Mouse (Mus musculus): Measurements from ENCODE around the gene Crygc. TPM values are rescaled to one million over a fixed set of nuclear protein-coding genes. Genes with fewer than 3 reads are reported as not detected.
A peak's percentile ranks its signal among the peaks of the same experiment; 100 is the strongest.

Crygc gene
- total RNA-seq (2017) = not detected in 2 replicates

DNA sequence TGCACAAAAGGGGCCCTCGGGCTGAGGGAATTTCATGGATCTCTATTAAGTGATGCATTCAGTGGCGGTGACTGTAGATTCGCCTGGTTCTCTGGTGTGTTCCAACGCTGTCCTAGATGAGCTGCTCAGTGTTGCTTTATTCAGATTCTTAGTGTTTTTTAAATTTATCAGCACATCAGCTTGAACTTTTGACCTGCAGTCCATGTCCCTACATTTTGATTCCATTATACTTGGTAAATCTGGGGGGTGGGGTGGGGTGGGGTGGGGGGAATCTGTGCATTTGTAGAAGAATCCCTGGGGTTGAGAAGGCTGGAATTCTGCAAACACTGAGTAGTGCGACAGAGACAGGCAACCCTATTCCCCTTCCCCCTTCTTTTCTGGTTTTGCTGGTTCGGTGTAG, at the start of gene Crygc:
Crygc (minus strand) TSS at position 101 of the 400 bp plus-strand sequence.
- no peak for ATAC-seq (replicated peaks in 1 of 2; ENCODE audit: insufficient read depth in 1 of 2, low FRiP score in 2 of 2, low TSS enrichment in 1 of 2, low read depth in 1 of 2, poor library complexity in 2 of 2, severe bottlenecking in 2 of 2)

GRCm38 (mm10) chr1:65122574-65123372, 49.3 kb upstream of the Crygc start, which contains the start of gene D630023F18Rik:
D630023F18Rik (minus strand) TSS chr1:65123214.
- ATAC-seq (replicated peaks in 1 of 2; ENCODE audit: insufficient read depth in 1 of 2, low FRiP score in 2 of 2, low TSS enrichment in 1 of 2, low read depth in 1 of 2, poor library complexity in 2 of 2, severe bottlenecking in 2 of 2) = no peak

- ATAC-seq (replicated peaks in 1 of 2; ENCODE audit: insufficient read depth in 1 of 2, low FRiP score in 2 of 2, low TSS enrichment in 1 of 2, low read depth in 1 of 2, poor library complexity in 2 of 2, severe bottlenecking in 2 of 2) = no peak
Measured at GRCm38 (mm10) chr1:65119438-65119837, 45.9 kb upstream of the Crygc start, which contains the start of gene Gm28845. Gm28845 (minus strand) TSS chr1:65119558.

DNA sequence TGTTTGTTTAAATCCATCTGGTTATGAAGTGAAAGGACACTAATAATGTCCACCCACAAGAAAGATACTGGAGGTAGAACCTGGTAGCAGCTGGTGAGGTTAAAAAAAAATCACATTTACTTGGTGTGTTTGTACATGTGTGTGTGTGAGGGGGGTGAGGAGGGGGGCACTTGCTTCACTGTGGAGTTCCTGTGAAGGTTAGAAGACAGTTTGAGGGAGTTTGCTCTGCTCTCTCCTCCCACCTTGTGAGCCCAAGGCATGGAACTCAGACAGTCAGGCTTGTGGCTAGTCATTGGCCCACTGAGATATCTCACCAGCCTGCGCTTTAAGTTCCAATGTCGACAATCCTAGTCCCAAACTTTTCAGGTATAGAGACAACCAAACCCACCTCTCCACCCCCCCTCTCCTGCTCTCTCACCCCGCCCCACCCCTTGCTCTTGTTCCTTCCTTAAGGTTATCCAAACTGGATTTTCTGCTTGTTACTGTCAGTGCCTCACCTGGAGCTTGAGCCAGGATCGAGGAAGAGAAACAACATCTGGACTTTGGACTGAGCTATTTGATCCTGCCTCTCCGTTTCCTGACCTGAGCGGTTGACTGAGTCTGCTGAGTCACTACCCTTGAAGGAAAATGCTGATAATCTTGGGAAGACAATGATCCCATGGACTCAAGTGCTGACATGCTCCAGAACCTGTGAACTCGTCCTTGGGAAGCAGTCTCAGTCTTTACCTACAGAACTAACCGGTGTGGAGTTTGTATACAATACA, 44.8 kb upstream of the Crygc start:
- ATAC-seq (replicated peaks in 1 of 2; ENCODE audit: insufficient read depth in 1 of 2, low FRiP score in 2 of 2, low TSS enrichment in 1 of 2, low read depth in 1 of 2, poor library complexity in 2 of 2, severe bottlenecking in 2 of 2) = no peak

DNA sequence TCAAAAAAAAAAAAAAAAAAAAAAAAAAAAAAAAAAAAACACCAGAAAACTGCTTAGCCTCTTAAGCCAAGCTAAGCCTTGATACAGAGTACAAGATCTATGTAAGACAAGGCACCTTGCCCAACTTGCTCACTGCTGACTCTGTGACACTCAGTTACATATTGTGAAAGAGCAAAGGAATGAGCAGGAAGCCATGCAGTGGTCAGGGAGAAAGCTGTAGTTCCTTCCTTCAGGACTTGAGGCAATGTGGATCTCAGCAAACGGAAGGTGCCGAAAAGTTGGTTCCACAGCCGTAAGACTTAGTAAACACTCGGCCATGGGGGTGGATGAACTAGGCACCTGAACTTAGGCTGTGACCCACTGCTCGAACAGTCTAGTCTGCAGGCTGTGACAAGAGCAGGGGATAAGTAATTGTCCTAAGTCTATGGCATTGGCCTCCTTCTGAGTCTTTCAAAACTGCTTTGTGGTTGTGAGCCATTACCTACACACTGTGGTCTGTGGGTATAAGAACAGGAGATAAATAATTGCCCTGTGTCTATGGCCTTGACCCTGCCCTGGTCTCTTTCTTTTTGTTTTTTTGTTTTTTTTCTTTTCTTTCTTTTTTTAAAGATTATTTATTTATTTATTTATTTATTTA, 40.2 kb upstream of the Crygc start:
- peak in 1 of 2 experiments; percentile 63; a peak in 2 of 4 replicates for ATAC-seq (replicated peaks in 1 of 2; ENCODE audit: insufficient read depth in 1 of 2, low FRiP score in 2 of 2, low TSS enrichment in 1 of 2, low read depth in 1 of 2, poor library complexity in 2 of 2, severe bottlenecking in 2 of 2)

- peak in 1 of 2 experiments; percentile 54; a peak in 2 of 4 replicates for ATAC-seq (replicated peaks in 1 of 2; ENCODE audit: insufficient read depth in 1 of 2, low FRiP score in 2 of 2, low TSS enrichment in 1 of 2, low read depth in 1 of 2, poor library complexity in 2 of 2, severe bottlenecking in 2 of 2)
Measured at GRCm38 (mm10) chr1:65112807-65113196, 39.3 kb upstream of the Crygc start.

DNA sequence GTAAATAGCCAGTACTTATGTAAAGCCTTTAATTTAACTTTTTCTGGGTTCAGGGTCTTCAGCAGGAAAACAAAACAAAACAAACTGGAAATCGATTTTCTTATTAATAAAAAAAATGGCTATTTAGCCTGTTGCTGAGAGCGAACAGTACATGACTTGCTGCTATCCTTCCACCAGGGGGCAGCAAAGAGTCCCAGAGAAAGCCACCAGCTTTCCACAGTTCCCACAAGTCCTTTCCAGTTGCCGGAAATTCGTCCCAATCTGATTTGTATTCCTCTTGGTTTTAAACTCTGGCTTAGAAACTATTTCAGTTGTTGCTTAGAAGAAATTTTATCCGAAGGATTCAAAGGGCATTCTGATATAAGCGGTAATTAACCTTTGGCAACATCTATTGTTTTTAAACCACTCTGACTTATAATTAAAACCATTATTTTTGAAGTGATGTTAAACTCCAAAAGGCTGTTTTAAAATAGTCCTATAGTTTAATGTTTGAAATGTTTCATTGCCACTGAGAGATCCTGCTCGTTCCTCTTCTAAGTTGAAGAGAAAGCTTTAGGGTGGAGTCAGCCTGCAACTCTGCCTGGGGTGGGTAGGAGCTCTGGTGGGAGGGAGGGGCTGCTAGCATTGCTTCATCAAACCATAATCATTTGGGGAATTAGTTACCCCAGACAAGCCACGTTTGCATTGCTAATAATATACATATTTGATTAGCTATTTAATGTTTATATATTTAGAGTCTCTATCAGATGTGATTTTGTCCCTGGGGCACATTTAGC, 38.7 kb upstream of the Crygc start:
- peak in 1 of 2 experiments; percentile 30; a peak in 1 of 4 replicates for ATAC-seq (replicated peaks in 1 of 2; ENCODE audit: insufficient read depth in 1 of 2, low FRiP score in 2 of 2, low TSS enrichment in 1 of 2, low read depth in 1 of 2, poor library complexity in 2 of 2, severe bottlenecking in 2 of 2)

GRCm38 (mm10) chr1:65109756-65110435, 36.4 kb upstream of the Crygc start:
- no peak; a peak in 1 of 4 replicates for ATAC-seq (replicated peaks in 1 of 2; ENCODE audit: insufficient read depth in 1 of 2, low FRiP score in 2 of 2, low TSS enrichment in 1 of 2, low read depth in 1 of 2, poor library complexity in 2 of 2, severe bottlenecking in 2 of 2)

DNA sequence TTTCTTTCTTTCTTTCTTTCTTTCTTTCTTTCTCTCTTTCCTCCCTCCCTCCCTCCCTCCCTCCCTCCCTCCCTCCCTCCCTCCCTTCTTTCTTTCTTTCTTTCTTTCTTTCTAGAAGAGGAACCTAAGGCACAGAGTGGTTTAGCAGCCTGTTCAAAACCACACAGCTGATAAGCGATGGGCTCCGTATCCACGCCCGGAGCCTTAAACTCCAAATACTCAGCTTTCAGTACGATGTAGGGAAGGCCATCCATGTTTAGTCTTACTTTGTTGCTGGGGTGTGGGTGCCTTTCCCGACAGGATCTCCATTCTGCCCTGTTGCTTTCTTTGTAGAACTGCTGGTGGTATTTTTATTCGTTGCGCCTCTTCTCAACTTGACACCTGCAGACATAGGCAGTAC, 35.7 kb upstream of the Crygc start:
- no peak for ATAC-seq (replicated peaks in 1 of 2; ENCODE audit: insufficient read depth in 1 of 2, low FRiP score in 2 of 2, low TSS enrichment in 1 of 2, low read depth in 1 of 2, poor library complexity in 2 of 2, severe bottlenecking in 2 of 2)

GRCm38 (mm10) chr1:65107654-65108279, 34.3 kb upstream of the Crygc start:
- ATAC-seq (replicated peaks in 1 of 2; ENCODE audit: insufficient read depth in 1 of 2, low FRiP score in 2 of 2, low TSS enrichment in 1 of 2, low read depth in 1 of 2, poor library complexity in 2 of 2, severe bottlenecking in 2 of 2) = peak in 1 of 2 experiments; percentile 56; a peak in 1 of 4 replicates

- ATAC-seq (replicated peaks in 1 of 2; ENCODE audit: insufficient read depth in 1 of 2, low FRiP score in 2 of 2, low TSS enrichment in 1 of 2, low read depth in 1 of 2, poor library complexity in 2 of 2, severe bottlenecking in 2 of 2) = no peak
Measured at GRCm38 (mm10) chr1:65103273-65103672, 29.8 kb upstream of the Crygc start, which contains the start of gene Cryga. Cryga (minus strand) TSS chr1:65103373.

- ATAC-seq (replicated peaks in 1 of 2; ENCODE audit: insufficient read depth in 1 of 2, low FRiP score in 2 of 2, low TSS enrichment in 1 of 2, low read depth in 1 of 2, poor library complexity in 2 of 2, severe bottlenecking in 2 of 2) = no peak
Measured at GRCm38 (mm10) chr1:65096953-65097352, 23.5 kb upstream of the Crygc start.

DNA sequence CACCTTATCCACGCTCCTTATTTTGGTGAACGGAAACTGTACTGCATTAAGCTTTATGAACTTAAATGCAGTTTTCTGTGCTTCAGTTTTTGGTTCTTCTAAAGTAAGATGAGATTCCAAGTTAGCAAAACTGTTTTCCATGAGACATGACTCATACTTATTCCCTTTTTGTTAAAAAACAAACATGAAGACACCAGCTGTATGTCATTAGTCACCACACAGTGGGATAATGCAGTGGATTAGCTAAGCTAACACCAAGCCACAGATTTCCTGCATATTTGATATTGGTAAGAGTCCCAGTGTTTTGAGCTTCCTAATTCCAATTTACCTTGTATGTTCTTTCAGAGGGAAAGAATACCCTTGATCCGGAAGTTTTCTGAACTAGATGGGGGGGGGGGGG, 18.1 kb upstream of the Crygc start:
- no peak for ATAC-seq (replicated peaks in 1 of 2; ENCODE audit: insufficient read depth in 1 of 2, low FRiP score in 2 of 2, low TSS enrichment in 1 of 2, low read depth in 1 of 2, poor library complexity in 2 of 2, severe bottlenecking in 2 of 2)

GRCm38 (mm10) chr1:65090370-65090769, 16.9 kb upstream of the Crygc start:
- peak; percentile 46 to 78; a peak in 3 of 4 replicates for ATAC-seq (replicated peaks in 1 of 2; ENCODE audit: insufficient read depth in 1 of 2, low FRiP score in 2 of 2, low TSS enrichment in 1 of 2, low read depth in 1 of 2, poor library complexity in 2 of 2, severe bottlenecking in 2 of 2)

- ATAC-seq (replicated peaks in 1 of 2; ENCODE audit: insufficient read depth in 1 of 2, low FRiP score in 2 of 2, low TSS enrichment in 1 of 2, low read depth in 1 of 2, poor library complexity in 2 of 2, severe bottlenecking in 2 of 2) = peak in 1 of 2 experiments; percentile 70; a peak in 1 of 4 replicates
Measured at GRCm38 (mm10) chr1:65088567-65089356, 15.3 kb upstream of the Crygc start.

Data from hematopoietic stem cell, adult 5-6 weeks (primary cell).